Mouse (Mus musculus) adipocyte (in vitro differentiated cells): ENCODE data around the gene Dlg2.

Source experiments
- DNase-seq: peaks from one replicate; pipeline ENCODE4 v3.0.0-alpha.2; 2016; ENCODE audit warnings: low spot score

The Dlg2 gene

DNA sequence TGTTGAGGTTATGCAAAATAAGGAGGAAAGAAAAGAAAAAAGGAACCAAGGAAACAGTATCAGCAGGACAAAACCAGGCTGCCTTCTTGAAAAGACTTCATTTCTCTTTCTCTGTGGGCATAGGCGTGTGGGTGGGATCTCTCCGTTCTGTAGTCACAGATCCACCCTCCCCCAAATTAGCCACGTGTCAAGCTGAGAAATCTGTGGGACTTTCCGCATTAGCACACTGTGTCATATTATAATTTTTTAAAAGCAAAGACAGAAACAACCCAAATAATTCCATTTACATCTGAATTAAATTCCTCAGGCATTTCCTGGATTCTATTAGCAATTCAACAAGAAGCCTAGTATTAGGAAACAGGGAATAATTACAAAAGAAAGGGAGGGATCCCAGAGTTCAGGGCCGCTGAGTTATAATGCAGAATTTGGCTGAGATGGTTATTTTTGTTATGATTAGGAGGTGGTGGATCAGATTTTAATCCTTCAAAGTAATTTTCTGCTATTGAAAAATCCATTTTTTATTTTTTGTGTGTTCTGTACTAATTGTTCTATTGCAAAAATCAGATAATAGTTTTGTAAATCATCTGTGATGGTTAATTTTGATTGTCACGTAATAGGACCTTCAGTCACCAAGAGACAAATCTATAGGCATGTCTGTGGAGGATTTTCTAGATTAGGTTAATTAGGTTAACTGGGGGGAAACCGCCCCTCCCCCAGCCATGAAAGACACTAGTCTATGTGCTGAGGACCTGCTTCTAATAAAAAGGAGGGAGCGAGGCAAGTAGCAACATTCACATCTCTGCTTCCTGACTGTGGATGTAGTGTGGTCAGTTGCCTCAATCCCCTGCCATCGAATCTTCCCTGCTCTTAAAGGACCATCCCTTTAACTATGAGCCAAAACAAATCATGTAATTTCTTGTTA is 63.3 kb downstream of the Dlg2 start:
- DNase-seq: no peak

DNA sequence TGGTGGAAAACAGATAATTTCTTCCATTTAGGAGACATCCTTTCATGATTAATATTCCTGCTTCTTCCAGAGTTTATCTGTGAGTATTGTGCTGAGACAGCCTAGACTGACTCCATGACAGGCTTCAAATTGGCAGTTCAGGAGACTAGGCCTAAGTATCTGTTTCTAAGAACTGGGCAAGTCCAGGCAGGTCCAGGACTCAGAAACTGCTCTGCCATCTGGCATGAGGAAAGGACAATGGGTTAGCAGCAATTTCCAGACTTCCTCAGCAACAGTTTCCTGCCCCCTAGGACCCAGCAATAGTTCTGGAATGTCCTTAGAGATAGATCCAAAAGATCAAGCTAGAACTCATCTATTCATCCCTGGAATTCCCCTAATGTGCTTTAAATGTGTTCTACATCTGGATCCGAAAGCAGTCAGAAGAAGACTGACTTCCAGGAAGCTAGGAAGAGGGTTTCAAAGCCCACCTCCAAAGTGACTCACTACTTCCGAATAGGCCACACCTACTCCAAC is 64.4 kb downstream of the Dlg2 start:
- DNase-seq: no peak

DNA sequence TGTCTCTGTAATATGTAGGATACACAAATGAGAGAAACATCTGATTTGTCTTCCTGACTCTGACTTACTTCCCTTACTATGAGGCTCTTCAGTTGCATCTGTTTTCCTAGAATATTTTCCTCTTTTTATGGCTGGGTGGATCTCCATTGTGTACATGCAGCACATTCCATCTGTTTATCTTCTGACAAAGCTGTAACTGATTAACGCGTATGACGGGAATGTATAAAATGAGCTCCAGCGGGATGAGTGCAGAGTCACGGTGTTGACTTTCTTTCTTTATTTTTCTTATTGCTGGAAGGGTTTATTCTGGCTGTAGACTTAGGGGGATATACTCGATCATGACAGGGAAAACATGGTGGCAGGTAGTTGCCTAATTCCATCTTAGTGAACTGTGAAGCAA is 76.9 kb downstream of the Dlg2 start:
- no peak for DNase-seq

DNA sequence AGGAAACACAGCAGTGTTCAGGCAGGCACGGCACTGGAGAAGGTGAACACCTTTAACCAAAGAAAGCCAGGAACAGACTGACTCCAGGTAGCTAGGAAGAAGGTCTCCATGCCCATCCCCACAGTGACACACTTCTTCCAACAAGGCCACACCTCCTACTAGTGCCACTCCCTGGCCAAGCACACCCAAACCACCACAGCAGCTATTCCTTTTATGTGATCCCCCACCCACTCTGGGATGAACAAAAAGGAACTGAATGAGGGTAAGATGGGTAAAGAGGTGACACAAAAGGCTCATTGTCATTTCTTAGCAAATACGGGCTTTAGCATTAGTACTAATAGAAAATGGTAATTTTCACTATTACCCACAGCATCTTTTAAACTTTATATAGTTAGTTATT is 77.9 kb downstream of the Dlg2 start:
- no peak for DNase-seq

DNA sequence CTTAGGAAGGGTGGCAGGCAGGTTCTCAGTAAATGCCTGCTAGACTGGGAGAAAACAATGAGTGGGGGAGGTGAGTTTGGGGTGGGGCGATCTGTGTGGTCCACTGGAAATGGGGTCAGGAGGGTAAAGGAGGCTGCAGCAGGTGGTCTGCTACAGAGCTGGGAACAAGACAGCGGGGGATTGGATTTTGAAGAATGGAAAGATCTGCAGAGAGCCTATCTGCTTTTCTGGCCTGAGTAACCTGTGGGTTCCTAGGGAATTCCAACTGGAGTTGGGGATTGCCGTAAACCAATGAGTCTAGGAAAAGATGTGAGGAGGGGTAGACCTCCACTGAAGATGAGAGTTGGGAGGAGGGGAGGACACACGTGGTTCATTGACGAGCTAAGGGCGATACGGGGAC is 92.7 kb downstream of the Dlg2 start:
- no peak for DNase-seq

DNA sequence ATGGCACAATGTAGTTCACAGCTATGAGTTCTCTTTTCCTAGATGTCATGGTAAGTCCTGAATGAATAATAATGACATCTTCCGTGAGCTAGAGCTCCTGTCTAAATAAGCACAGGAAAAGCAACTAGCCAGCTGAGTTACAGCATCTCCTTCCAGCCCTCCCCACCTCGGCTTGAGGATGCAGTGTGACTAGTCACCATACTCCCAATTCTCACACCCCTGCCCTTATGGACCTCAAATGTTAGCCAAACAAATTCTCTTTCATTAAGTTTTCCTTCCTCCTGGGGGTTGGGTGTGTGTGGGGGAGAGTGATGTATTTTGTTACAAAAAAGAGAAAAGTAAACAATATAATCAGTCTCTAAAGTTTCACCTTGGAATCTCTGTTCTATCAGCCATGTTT is 111.3 kb downstream of the Dlg2 start:
- DNase-seq: no peak

DNA sequence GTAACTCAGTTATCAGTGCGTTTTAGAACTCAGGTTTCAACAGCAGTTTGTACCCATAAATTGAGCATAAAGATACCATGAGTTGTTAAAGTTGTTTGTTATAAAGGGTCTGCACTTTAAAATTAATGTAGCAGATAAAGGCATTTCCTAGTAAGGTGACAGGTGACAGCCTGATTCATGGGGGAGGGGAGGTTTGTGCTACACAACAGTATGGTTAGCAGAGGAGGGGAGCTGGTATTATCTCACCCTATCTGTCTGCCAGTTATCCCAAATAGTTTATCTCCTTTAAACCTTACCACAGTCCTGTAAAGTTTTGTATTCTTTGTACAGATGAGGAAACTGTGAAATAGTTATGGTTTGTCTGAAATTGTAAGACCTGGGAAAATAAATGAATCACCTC is 111.8 kb downstream of the Dlg2 start:
- DNase-seq: no peak

DNA sequence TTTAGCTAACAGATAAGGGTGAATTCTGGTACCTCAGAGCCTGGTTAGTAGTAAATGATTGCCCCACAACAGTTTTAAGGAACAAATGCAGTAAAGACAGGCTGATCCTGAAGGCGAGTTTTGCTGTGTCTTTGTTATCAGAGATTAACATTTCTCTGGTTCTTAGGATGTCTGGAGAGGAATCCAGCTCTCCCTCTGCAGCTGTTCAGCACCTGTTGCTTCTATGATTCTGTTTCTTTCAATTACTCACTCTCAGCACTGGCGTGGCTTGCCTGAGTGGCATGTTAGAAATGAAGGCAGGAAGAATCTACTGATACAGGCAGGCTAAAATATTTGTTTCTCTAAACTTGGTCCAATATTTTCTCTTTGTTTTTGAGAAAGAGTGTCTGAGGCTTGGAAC is 133.3 kb downstream of the Dlg2 start:
- no peak for DNase-seq

DNA sequence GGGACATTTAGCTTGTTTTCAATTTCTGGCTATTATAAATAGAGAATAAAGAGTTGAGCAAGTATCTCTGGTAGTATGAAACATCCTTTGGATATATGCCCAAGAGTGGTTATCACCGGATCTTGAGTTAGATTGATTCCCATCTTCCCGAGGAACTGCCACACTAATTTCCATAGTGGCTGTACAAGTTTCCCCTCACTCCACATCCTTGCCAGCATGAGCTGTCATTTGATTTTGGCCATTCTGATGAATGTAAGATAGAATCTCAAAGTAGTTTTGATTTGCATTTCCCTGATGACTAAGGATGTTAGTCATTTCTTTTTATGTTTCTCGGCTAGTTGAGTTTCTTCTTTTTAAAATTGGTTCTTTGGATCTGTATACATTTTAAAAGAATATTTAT is 154.1 kb downstream of the Dlg2 start:
- no peak for DNase-seq

DNA sequence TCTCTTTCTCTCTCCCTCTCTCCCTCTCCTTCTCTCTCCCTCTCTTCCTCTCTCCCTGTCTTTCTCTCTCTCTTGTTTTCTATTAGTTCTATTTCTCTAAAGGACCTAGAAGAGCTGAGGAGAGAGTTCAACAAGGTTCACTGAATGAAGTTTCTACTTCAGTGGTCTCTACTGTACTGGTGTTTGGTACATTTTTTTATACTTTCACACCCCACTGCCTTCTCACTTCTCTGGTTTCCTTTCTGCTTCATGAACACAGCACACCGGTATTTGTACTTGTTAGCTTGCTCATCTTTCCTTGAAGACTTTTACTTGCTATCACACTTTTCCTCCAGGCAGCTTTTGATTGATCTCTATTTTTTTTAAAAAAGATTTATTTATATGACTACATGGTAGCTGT is 173.0 kb downstream of the Dlg2 start:
- DNase-seq: no peak

DNA sequence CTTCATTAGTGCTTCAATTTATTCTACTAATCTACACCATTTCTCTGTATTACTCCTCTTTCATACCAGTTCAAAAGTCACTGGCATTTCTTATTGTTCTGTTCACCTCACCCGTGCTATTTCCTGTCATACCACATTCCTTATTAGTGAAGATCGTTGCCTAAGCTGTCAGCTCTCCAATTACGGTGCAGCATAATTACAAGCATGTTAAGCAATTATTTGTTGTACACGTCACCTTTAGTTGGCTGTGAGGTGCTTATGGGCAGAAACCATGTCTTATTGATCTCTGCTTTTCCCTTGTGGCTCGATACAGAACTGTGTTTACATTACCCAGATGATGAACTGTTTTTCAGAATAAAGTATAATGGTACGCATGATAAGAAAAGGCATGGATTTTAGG is 174.7 kb downstream of the Dlg2 start:
- no peak for DNase-seq

DNA sequence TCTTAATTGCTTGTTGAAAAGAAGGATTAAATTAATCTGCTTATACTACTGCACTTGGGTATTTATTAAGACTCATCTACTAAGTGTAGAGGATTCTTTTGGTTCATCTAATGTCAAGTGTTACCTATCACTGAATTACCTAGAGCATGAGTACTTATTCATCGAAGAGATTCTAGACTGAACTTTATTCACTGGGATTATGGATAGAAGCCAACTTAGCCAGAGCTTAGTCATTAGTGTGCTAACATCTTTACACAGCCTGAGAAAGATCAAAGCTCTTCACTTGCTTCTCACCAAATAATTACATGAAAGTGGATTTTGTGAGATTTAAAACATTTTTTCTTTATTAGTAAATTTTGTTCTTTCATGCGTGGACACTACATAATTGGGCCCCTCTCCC is 175.1 kb downstream of the Dlg2 start:
- DNase-seq: no peak

DNA sequence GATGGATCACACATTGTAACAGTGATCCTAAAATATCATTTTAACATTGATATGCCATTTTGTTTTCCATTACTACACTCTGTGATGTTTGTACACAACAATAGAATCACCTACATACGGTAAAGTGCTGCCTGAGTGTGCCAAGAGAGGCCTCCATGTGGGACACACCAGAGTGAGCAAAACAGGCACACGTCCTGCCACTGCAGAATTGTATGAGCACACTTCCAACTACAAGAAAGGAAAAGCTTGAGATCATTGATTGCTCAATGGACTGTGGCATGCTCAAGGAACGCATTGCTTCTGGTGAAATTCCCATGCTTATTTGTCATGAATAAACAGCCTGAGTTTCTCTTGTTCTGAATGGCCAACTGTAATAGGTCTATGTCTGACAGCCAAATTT is 182.1 kb downstream of the Dlg2 start:
- DNase-seq: no peak

DNA sequence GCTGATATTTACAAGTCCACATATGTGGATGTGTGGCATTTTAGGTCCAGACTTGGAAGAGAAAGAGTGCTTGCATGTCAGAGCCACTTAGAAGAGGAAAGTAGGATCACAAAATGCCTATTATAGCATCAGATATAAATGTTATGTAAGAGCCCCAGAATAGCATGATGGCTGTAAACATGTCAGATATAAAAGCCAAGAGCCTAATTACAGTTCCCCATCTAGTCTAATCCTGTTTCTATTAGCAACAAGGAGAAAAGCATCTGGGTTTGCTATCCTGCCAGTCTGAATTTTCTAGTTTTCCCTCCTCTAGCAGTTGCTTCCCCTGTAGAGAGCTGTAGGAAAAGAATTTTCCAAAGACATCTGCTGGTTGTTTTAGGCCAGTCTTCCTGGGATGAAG is 217.6 kb downstream of the Dlg2 start:
- DNase-seq: no peak

DNA sequence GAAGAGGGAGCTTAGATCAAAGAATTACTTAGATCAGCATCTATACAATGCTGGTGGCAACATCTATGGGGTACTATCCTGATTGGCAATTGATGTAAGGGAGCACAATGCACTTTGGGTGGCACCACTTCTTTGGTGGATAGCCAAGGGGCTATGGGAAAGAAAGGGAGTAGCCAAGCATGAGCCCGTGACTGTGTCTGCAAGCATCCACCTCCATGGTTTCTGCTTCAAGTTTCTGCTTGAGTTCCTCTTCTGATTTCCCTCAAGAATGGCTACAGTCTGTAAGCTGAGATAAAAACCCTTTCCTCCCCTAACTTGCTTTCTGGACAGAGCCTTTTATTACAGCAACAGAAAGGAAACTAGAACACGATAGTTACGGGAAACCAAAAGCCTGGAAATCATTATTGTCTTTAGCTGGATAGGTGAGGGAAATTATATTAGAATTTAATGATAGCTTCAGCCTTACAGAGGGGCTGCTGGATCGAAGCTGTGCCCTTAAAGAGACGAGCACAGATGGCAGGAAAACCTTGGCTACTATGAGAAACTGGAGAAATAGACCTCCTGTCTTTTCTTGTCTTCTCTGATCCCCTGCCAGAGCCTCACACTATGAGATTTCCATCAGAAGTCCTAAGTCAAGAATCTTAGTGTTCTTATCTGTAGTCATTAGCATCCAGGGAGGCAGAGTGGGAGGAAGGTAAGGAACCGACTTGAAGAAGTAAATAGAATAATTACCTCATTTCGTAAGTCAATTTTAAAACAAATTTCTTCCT is 219.9 kb downstream of the Dlg2 start:
- DNase-seq: no peak

DNA sequence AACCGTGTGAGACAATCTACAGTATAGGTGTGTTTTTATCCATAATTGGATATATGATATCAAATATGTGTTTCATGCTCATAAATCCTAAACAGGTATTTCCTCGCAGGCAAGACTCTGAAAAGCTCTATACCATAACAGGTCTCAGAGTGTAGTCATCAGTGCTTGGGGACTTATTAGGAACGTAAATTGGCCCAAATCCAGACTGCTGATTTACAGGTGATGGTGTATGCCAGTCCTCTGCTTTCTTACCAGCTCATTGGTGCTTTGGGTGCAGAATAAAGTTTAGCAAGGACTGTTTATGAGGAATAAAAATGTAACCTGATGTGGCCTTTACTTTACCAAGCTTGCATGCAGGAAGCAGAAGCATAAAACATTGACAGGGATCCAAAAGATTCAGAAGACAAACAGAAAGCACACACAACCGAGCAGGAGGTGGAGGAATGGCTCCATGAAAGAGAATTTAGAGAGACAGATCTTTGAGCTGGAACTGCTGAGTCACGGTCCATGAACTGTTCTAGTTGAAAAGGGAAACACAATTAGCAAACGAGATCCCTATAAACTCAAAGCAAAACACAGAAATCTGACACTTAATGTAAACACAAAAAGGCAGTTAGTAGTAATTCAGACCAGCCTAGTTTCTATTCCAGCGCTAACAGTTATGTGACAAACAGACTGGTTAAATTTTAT is 226.8 kb downstream of the Dlg2 start:
- no peak for DNase-seq

DNA sequence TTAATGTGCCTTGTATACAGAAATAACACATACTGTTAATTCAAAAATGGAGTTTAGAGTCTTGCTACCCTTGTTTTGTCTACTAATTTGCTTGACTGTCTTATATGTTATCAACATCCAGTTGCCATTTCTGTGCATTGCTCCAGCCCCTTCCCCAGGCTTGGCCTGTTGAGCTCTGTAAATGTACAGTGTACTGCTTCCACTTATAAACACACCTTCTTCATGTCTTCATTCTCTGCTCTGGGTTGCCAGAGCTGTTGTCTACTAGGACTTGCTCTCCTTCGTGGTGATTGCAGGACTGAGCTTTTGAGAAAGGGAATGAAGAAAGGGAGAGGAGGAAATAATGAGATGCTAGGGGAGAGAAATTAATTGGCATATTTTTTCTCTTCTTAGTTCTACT is 227.5 kb downstream of the Dlg2 start:
- DNase-seq: no peak

DNA sequence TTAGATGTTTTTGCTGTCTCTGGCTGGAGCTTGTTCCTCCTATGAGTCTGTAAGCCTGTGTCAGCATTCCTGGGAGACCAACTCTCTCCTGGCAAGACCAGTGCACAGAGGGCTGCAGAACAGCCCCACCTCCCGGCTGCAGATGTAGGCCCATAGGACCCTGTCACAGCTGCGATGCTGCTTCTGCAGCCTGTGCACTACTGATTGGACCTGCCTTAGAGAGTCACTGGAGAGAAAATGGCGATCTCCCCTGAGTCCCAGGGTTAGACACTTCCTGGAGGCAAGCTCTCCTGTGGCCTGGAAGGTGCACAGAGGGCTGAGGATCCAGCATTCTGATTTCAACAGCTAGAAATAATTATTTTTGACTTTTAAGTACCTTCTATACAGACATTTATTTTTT is 257.6 kb downstream of the Dlg2 start:
- DNase-seq: no peak

DNA sequence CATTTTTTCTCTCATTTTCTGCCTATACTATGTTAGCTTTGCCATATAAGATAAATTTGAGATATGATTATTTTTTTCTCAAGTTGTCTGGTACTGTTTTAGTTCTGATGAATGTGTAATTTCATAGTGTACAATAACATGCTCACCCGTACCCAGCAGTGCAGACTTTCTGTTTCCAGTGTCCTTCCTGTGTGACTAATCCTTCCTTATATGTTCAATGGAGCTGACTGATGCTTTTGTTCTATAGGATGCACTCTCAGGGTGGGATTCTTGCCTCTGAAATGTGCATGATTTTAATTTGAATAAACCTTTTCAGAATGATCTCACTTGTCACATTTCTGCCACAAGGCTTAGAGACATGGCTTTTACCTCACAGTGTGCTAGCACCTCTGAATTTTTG is 259.9 kb downstream of the Dlg2 start:
- no peak for DNase-seq

DNA sequence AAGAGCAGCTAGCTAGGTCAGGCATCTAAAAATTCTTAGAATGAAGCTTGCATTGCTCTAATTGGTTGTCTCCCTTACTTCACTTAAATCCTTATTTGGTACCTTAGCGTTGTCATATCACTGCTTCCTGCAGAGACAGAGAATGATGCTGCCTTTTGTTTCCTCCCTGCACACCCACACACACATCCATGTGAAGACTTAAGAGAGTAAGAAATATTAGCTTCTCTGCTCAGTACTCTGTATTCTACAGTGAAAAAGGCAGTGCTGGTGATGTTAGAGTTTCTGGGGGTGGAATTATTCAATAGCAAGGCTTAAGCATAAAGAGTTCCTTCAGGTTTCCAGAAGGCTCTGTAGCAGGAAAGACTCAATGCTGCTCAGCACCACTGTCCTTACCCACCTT is 272.2 kb downstream of the Dlg2 start:
- DNase-seq: no peak

DNA sequence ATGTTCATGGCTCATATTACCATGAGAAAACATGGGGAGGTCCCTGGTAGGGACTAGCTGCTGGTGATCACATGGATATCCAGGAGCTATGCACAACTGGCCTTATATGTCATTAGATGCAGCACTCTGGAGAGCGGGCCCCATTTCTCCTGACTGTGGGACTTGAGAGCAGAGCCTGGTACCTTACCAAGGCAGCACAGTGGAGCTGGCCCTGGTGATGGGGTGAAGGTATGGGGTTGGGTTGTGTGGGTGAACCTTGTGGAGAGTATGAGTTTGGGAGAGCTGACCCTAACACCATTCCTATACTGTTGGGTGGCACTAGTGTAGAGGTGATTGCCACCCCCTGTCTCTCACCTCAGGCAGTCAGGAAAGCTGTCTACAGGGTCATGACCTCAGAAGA is 311.5 kb downstream of the Dlg2 start:
- no peak for DNase-seq

DNA sequence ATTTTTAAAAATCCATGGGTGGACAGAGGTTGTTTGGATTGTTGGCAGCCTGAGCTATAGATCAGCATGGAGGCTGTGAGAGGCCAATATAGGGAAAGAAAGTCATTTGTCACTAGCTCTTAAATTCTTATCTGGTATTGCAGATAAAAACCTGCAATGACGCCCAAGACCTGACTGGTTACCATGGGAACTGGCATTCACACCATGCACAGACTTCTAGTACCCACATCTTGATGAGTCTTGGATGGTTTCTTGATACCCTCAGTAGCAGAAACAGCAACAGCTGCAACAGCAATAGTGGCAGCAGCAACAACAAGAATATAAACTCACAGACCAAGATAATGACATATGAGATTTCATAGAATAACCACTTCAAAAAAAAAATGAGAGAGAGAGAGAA is 315.1 kb downstream of the Dlg2 start:
- no peak for DNase-seq

DNA sequence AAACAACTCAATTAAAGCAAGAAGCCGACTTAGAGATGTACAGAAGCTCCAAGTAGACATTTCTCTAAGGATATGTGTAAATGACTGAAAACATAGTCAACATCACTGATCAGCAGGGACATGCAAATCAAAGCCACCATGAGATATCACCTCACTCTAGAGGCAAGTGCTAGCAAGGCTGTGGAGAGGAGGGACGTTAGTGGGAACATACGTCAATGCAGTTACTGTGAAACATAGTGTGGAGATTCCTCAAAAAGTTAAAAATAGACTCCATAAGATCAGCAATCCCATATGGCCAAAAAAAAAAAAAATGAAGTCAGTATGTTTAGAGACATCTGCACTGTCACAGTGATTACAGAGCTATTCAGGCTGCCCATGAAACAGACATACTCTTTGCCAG is 349.2 kb downstream of the Dlg2 start:
- DNase-seq: no peak
